Mouse (Mus musculus): Measurements from ENCODE around the gene Mup2.
"Not testable (repeated sequence)": the region's sequence is repeated elsewhere in the genome, so short reads cannot be mapped to it uniquely, and the experiment has no call there.

Gene Mup2

DNA sequence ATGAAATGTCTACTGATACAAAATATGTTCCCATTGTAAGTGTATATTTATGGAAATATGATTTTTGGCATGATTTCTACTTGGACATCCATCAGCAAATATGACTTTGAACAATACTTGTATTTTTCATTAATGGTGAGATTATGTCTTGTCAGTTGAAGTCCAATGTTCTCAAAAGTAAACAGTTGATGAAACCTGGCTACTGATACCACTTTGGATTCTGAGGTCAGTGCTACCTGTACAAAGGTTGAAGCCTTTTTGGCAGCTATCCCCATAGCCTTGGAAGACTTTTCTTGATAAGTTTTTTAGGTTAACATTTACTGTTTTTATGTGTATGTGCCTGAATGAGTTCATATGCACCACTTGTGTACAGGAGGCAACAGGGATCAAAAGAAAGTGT is at the start of gene Mup2:
Gene Mup2, minus strand, starts transcription at position 101 of the 400 bp plus-strand sequence.
- ATAC-seq (ENCODE audit: low TSS enrichment), result not testable (repeated sequence)
